Mouse (Mus musculus) gastrocnemius, postnatal 14 days (tissue): ENCODE data around the gene Dnase1l1. TPM values are rescaled to one million over a fixed set of nuclear protein-coding genes. Genes with fewer than 3 reads are reported as not detected.

Experiments used
- DNase-seq: peaks from one replicate; pipeline ENCODE4 v3.0.0; 2021; ENCODE audit warnings: mixed read lengths
- intact Hi-C: fragments of 180-260 bp; cut with DNase I; formaldehyde crosslinking; loops from one replicate; pipeline ENCODE4 v1.15.1; 2025; ENCODE audit warnings: low total_unique reads
- total RNA-seq, 2 experiments: library from RNA; stranded (reverse); gene quantifications; 2 replicates each; pipeline ENCODE4 v1.2.3; 2021

Gene Dnase1l1
- total RNA-seq, 2 experiments from 2014 or later = 79.6 to 82.4 TPM

DNA sequence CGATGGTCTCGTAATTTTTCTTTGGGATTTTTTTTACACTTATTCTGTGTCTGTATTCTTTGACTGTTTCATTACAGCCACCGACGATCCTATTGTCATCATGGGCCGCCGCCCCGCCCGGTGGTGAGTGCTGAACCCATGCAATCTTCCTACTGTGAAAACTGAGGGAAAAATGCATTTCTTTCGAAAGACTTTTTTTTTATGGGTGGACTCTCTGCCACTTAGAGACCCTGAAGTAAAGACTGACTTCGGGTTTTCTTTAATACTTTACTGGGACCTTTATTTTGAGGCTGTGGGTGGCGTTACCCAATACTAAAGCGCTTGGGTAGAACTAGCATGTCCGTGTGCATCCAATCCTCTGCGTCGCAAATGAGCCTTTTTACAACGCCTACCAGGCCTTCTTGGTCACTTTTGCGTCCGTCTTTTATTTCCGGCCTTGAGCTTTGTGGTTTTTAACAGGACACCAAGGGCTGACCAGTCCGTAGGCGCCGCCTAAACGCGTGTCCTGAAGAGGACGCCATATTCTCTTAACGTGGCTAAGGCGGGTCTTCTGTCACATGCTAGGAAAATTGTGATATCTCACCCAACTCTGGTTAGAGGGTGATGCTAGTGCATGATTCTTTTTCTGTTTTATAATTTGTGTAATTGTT, 11.1 kb downstream of the Dnase1l1 start:
- intact Hi-C loops = no loop called here
- DNase-seq = no peak

DNA sequence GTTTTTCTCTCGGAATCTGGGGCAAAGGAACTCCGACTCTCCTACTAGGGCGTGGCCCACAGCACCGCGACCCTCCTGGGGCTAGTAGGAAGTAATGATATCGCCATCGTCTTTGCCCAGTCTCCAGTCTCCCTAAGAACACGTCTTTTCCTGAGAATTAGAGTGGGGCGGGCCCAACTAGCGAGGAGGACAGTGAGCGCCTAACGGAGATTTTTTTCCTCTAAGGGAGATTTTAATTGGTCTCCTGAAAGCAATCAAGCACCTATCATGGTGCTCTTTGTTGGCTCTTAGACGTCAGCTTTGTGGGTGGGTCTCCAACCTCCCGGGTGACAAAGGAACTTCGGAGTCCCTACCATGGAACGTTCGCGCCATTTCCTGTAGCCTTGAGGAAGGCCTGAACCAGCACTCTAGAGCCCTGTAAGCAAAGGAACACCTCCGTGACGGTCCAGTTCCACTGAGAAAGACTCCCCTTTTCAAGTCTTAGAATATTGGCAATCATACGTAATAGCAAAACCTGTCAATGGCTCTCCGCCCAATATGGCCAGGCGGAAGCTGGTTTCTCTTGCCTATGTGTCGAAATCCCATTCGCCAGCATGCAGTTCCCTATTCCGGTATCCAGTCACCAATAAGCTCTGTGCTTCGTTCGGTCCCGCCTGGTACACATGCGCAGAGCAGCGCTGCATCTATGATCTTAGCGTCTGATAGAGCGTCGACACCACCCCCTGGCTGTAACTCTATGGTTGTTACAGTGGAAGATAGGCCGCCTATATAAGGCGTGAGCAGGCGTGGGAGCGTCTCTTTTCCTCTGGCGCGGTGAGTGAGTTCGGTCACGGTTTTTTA, 11.9 kb downstream of the Dnase1l1 start, which contains the start of gene Rpl10:
Gene Rpl10, plus strand, starts transcription at position 751 of the 840 bp plus-strand sequence.
- intact Hi-C loops = no loop called here
- peak; percentile 89 for DNase-seq

DNA sequence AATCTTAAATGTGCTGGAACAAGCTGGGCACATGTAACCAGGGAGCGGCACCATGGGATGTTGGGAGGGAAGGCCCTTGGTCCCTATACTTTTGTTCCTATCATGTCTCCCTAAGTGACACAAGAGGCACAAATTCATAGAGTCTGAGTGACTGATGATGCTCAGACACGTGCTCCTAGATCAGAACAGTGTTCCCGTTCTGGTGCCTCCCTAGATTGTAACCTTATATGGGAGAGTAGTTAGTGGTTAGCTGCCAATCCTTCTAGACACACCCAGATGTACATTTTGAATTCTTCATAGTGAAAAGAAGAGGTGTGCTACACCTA, 12.4 kb downstream of the Dnase1l1 start:
- intact Hi-C loops = no loop called here
- DNase-seq = no peak

DNA sequence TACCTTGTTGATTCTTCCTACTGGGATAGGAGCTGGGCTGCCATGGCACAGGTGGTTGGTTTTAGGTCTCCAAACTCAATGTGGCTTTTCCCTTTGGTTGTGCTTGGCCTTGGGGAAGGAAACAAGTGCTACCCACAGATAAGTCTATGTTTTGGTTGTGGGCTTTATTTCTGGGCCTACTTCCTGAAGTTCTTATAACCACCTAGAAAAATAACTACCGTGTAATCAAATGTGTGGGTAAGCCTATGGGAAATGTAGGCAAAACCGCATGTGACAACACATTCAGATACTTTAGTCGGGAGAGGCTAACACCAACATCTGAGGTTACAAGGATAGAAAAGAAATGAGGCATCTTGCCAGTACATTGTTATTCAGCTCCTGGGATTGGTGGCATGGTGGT, 24.4 kb downstream of the Dnase1l1 start:
- intact Hi-C loops = no loop called here
- DNase-seq = no peak

DNA sequence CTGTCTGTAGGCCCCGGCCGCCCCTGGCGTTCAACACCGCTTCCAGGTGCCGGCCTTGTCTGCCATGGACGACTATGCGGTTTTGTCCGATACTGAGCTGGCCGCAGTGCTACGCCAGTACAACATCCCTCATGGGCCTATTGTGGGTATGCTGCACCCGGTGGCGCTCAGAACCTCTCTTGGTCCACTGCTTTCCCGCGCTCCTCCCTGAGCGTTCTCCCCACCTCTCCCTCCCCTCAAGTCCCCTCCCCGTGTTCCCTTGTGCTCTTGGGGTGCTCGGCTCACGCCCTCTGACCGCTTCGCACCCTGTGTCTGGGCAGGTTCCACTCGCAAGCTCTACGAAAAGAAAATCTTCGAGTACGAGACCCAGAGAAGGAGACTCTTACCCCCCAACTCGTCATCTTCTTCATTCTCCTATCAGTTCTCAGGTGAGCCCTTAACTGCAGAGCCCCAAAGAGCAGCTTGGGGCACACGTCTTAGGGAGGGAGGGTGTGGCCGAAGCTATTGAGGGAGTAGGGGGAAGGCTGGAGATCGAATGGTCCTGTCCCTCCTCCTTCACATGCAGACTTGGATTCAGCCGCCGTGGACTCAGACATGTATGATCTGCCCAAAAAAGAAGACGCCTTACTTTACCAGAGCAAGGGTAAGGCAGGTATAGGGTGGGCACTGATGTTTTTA, 27.1 kb downstream of the Dnase1l1 start:
- no peak for DNase-seq
- intact Hi-C loops = loop anchor here (5.0 kb wide), 1 partner anchor 157 kb away; no protein-coding TSS in a partner anchor

DNA sequence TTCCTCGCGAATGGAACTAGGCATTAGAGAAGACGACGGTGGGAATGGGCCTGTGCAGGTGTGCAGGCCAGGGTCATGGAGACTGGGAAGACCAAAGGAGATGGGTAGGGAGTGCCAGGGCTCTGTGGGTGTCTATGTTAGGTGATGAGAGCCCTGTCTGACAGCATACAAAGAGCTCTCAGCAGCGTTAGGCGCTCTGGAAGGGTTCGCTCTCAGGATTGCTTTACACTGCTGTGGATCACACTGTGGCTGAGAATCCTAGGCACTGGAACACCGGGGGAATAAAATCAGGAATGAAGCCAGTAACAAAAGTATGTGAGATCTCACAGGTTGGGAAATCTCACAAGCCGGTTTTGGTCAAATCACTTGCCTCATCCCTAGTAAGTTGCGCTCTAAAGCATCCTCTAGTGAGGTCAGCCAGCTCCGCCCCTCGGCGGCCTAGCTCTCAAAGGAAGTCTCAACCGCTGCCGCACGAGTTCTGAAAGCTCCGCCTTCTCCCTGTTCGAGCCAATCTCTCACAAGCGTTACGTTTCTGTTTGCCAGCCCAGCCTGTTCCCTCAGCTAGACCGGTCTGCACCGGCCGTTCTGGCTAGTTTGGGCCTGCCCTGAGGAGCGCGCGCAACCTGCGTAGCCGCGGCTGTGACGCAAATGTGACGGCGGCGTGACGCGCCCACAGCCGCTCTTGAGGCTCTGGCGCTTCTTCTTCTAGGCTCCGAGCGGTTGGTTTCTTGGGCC, 27.8 kb downstream of the Dnase1l1 start, which contains the start of gene Emd:
Gene Emd, plus strand, starts transcription at position 535 of the 735 bp plus-strand sequence.
- DNase-seq = peak; percentile 84
- intact Hi-C loops = loop anchor here (5.0 kb wide), 1 partner anchor 158 kb away; no protein-coding TSS in a partner anchor

DNA sequence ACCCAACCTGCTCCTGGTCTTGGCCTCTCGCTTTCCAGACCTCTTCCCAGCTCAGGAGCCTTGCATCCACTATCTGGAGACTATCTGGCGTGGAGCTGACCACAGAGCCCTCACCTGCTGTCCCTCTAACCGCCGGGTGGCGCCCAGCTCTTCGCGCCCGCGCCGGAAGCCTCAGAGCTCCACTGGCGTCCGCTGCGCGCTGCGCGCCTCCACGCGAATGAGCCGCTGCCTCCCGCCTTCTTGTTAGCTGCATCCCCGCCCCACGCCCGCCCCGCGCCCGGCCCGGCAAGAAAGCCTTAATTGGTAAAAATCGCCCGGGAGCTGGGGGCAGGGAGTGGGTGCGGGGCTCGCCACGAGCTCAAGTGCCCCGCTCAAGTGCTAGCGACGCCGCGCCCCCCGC, 32.5 kb downstream of the Dnase1l1 start, which contains the start of gene Flna:
Gene Flna, minus strand, starts transcription at position 206 of the 400 bp plus-strand sequence.
- peak; percentile 64 for DNase-seq
- intact Hi-C loops = loop anchor here (5.0 kb wide), 1 partner anchor 163 kb away; no protein-coding TSS in a partner anchor

DNA sequence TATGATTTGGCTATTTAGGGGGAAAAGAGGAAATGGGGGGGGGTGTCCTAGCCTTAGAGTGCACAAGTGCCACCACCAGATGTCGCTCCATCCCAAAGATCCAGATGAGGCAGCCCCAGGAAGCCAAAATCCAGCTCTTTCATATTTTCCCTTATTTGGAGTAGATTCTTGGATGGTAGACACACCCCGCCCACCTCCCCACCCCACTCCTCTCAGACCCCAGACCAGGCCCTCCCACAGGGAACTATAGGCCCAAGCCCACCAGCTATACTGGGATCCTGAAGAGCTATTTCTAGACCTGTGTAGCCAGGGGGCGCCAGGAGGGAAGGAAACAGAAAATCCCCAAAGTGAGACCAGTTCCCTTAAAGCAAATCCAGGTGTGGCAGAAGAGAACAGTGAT, 33.5 kb downstream of the Dnase1l1 start:
- DNase-seq = peak; percentile 53
- intact Hi-C loops = no loop called here

DNA sequence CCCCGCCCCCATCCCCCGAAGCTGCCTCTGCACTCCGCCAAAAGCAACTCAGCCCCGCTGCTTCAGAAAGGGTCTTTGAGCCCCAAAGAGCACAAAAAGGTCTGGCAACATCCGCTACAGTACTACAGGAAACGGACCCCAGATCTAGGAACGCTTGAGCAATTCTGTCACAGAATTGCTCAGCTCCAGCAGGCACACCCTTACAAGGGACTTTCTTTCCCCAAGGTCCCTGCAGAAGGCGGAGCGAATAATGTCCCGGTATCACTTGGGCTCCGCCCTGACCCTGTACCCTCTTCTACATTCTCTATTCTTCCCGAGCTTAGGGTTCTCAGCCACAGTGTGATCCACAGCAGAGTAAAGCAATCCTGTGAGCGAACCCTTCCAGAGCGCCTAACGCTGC, 35.4 kb downstream of the Dnase1l1 start:
- intact Hi-C loops = no loop called here
- no peak for DNase-seq

DNA sequence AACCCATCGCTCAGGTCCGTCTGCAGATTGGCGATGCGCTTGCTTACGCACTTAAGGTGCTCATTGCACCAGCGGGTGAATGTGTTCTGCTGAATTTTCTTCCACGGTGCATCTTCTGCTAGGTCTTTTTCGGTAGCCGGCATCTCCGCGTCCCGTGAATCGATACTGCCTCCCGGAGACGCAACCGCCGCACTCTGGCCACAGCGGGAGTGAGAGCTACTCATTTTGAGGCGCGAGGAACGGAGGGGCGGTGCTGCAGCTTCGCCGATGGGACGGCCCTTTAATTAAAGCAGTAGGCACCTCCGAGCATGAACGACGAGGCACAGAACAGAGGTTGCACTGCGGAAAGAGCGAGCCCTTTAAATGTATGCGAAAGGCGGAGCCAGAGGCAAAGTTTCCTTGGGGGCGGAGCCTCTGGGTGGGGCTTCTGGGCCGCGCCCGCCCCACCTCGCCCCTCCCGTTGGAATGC, 35.9 kb downstream of the Dnase1l1 start:
- intact Hi-C loops = no loop called here
- peak; percentile 83 for DNase-seq

DNA sequence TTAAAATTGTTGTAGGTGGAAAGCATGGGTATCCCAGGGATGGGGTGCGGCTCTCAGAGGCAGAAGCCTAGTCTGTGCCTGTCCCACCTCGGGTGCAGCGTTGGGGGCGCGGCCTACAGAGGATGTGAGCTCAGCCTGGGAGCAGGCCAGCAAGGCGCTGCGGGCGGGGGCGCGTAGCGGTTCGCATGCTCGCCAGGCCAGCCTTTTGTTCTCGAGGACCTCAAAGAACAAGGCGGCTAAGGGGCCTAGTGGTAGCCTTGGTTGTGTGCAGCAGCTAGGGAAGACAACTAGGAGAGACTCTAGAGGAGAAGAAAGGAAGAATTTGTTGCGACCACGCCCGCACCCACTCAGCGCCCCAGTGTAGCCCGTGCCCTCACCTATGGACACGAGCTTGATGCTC, 36.5 kb downstream of the Dnase1l1 start:
- intact Hi-C loops = no loop called here
- DNase-seq = peak; percentile 86

DNA sequence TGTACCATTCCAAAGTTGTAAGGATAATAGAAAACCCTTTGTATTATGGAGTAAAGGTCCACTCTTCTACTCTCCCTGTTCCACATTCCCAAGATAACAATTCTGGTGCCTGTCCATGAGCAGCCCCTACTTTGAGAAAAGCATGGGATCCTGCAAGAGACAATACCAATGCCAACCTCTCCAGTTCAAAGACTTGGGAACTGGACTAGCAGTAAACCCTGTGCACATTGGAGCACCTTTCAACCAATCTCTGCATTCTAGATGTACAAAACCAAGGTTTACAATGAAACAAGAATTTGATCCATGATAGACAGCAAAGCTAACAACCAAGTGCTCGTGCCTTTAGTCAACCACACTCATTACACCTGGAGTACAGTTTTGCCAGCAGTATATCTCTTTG, 37.0 kb downstream of the Dnase1l1 start:
- no peak for DNase-seq
- intact Hi-C loops = no loop called here

DNA sequence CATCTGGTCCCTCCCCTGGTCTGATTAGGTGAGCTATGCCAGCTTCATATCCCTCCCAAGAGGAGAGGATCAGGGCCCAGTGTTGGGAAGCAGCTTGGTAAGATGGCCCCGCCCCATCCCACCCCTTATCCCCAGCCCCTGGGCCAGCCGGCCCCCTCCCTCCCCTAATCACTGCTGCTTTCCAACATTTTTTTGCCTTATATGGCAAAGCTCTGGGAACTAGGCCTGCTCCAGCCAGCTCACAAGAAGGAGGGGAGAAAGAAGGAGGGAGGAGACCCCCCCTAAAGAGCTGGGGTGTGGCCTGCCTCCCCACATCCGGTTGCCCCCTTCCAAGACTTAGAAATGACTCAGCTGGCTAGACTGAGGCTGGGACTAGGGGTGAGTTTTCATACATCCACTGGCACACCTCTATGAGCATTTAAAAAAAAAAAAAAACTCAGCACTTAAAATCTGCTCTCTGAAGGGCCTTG, 37.5 kb downstream of the Dnase1l1 start:
- DNase-seq = peak; percentile 57
- intact Hi-C loops = no loop called here

DNA sequence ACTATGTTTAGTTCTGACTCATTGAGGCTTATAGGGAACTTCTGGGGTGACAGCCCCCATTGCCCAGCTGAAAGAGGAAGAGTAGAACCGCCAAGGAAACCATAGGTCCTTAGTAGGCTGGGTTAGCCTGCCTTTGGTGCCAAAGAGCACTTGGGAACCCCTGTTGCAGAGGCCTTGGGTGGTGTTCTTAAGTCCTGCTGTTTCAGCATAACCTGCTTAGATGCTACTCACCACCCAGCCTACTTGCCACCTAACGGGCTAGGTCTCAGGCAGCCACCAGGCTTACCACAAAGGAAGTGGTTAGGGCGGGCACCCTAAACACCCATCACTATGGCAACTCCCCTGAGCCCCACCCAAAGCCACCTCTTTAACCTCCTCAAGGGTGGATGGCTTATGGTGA, 38.3 kb downstream of the Dnase1l1 start:
- intact Hi-C loops = no loop called here
- no peak for DNase-seq

DNA sequence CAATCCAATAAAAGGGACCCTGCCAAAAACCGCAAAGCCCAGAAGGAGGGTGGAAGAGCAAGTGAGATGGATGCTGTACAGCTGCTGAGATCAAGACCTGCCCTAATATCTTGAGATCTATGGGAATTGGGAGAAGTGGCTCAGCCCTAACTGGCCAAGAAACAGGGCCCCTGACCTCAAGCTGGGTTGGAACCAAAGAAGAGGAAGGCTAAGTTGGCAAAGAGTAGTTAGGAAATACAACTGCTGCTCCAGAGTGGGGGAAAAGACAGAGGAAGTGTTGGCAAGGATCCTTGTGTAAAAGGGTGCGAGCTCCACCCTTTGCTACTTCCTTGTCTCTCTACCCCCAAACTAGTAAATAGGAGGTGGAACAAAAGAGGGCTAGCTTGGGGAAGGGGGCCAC, 38.7 kb downstream of the Dnase1l1 start:
- intact Hi-C loops = no loop called here
- DNase-seq = no peak

DNA sequence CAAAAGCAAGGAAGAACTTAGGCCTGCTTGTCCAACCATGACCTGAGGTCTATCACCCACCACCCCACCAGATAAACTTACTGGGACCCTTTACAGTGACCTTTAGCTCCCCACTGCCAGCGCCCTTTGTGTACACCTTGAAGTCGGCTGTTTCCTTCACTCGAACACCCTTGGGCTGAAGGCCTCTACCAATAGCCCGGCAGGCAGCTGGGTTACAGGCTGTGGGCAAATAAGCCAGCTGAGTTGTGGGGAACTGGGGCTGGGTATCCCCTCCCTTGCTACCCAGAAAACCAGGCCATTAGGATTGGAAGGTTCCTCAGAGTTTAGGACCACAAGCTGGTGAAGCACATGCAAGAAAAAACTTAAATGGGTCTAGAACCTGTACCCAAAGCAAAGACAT, 41.8 kb downstream of the Dnase1l1 start:
- intact Hi-C loops = no loop called here
- DNase-seq = no peak

DNA sequence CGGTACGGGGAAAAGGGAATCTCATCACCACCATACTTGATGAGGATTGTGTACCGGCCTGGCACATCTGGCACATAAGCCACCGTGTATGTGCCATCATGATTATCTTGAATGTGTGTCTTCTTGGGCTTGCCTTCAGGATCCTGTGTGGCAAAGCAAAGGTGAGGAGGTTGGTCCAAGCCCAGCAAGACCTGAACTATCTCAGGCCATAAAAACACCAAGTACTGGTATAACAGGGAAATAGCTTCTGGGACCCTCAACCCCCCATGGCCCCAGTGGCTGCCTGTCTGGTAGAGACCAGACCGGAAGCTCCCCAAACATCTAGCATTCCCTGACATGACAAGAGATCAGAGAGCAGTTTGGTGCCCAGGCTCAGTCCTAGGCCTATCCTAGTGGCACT, 48.9 kb downstream of the Dnase1l1 start:
- intact Hi-C loops = no loop called here
- DNase-seq = no peak

DNA sequence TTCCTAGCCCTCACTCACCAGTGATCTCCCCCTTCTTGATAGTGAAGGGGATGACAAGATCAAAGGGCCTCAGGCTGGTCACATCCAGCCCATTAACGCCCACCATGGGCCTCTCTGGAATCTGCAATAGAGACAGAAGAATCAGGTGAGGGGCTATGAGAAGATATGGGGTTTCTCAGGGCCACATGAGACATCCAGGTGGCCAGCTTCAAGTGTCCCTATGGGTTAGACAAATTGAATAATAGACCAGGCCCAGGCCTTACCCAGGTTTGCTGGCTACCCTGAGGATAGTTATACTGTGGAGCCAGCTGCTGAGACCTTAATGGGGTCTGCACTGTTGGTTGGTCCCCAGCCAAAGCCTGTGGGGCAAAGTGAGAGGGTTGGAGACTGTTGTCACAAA, 52.1 kb downstream of the Dnase1l1 start:
- intact Hi-C loops = no loop called here
- no peak for DNase-seq
